Mouse (Mus musculus) ES-Bruce4 (cell line): ENCODE measurements around the gene Cd79b.

Experiments
- CTCF ChIP-seq: IDR thresholded peaks from one replicate; pipeline ENCODE4 v1.8.1; 2011; ENCODE audit warnings: low read depth, low read length
- POLR2A ChIP-seq: IDR thresholded peaks from one replicate; pipeline ENCODE4 v1.8.1; 2011; ENCODE audit warnings: low read length; ENCODE audit not compliant: insufficient read depth

DNA sequence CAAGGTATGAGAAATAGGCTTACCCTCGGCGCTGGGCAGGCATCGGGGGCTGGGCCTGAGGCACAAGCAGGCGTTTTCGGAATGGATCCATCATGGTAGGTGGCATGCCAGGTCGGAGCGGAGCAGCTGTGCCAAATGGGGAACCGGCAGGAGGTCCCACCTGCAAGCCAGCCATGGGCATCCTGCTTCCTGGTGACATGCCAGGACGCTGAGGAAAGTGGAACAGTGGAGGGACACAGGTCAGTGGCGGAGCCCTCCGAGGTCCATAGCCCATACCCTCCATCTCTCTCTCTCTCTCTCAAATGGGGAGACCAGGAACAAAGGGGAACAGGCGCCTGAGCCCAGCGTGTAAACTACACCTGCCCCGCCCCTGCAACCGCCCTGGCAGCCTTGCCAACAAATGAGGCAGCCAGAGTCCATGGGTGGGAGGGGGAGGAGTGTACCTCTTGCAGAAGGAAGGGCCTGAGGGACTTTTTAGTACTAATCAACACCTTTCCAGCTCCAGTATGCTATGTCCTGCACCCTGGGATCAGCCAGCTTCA is 47.2 kb downstream of the Cd79b start:
- TF ChIP-seq CTCF (no peak), POLR2A (no peak)
